Mouse (Mus musculus) bone marrow macrophage, adult 2 months (primary cell): ENCODE data around the gene Ppp1r12a.

Experiments used
- CTCF ChIP-seq: IDR thresholded peaks from 2 replicates; pipeline ENCODE4 v1.5.1; 2012; ENCODE audit warnings: low read depth, mild to moderate bottlenecking, low read length, moderate library complexity
- POLR2A ChIP-seq: IDR thresholded peaks from 2 replicates; pipeline ENCODE4 v1.6.1; 2012; ENCODE audit warnings: mild to moderate bottlenecking, low read depth, low read length, borderline replicate concordance

DNA sequence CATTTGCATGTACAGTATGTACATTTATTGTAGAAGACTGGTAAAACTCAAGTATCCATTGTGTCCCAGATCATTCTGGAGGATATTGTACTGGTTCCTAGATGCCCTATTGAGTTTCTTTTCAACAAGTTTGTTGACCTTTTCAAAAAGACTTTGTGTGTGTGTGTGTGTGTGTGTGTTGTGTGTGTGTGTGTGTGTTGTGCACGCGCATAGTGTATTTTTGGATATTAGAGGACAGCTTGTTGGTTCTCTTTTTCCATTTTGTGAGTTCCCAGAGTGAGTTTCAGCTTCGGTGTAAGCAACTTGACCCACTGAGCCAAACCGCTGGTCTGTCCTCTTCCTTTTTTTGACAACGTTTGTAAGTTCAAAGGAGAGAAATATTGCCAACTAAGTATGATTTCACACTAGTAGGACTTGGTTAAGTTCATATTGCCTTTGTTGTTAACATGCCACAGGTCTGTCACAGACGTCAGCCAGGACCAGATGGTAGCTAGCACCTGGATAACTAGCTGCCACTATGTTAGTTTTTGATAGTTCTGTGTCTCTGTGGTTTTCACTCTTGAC lies 16.4 kb downstream of the Ppp1r12a start:
- no peak for TF ChIP-seq POLR2A
- no peak for TF ChIP-seq CTCF
